Mouse (Mus musculus) lung, postnatal 0 days (tissue): ENCODE results near the gene Gstm5.

Experiments
- CTCF ChIP-seq: IDR thresholded peaks from 2 replicates; pipeline ENCODE4 v1.5.1; 2016; ENCODE audit warnings: antibody characterized with exemption, mild to moderate bottlenecking
- EP300 ChIP-seq: IDR thresholded peaks from 2 replicates; pipeline ENCODE4 v1.6.1; 2016; ENCODE audit warnings: antibody characterized with exemption, mild to moderate bottlenecking, control low read depth

GRCm38 (mm10) chr3:107940524-107940923 lies 44.9 kb downstream of the Gstm5 start:
- TF ChIP-seq CTCF (no peak), EP300 (no peak)
